Mouse (Mus musculus): ENCODE measurements at regions not wholly inside any gene's neighbourhood (a gene's known extent, or its start where the extent isn't known, plus 50 kb on each side); places are given as distances from the start of the nearest gene placed in this dataset.
A peak's percentile ranks its signal among the peaks of the same experiment; 100 is the strongest.

- DNase-seq: no peak
Measured at GRCm38 (mm10) chr3:54993761-54994160, 61.5 kb downstream of the Ccna1 start.

GRCm38 (mm10) chr3:54990073-54990472 lies 65.2 kb downstream of the Ccna1 start:
- DNase-seq: peak in 1 of 2 experiments; percentile 5

- DNase-seq: peak; percentile 89 to 91
Measured at GRCm38 (mm10) chr3:54989358-54989757, 65.9 kb downstream of the Ccna1 start.

GRCm38 (mm10) chr3:54981488-54981887 lies 65.8 kb upstream of the Sertm1 start:
- no peak for DNase-seq

- DNase-seq: peak; percentile 39 to 75
Measured at GRCm38 (mm10) chr3:54980312-54980711, 64.6 kb upstream of the Sertm1 start.

GRCm38 (mm10) chr3:54965512-54965911 lies 49.8 kb upstream of the Sertm1 start:
- no peak for DNase-seq

Data from cerebellum, postnatal 10 days (tissue).